Mouse (Mus musculus) A20 (cell line): ENCODE results near the gene AI597479.

Experiments
- DNase-seq: peaks from one replicate; pipeline ENCODE4 v3.0.0-alpha.2; 2011; ENCODE audit warnings: low read depth, low spot score

The AI597479 gene

GRCm38 (mm10) chr1:43162394-43162793 lies 63.9 kb downstream of the AI597479 start:
- no peak for DNase-seq

- DNase-seq, result no peak
These were observed 64.6 kb downstream of the AI597479 start for GRCm38 (mm10) chr1:43163084-43163466.

- DNase-seq, result no peak
These were observed 65.2 kb downstream of the AI597479 start for GRCm38 (mm10) chr1:43163467-43164418.

- DNase-seq, result no peak
These were observed 66.1 kb downstream of the AI597479 start for GRCm38 (mm10) chr1:43164582-43164981.
